Mouse (Mus musculus) c-Kit-negative CD71-positive TER-119-positive erythroid progenitor cells, embryonic 14.5 days (primary cell): Measurements from ENCODE around the gene Crybb1.

Source experiments
- DNase-seq: peaks from one replicate; pipeline ENCODE4 v3.0.0-alpha.2; 2013; ENCODE audit warnings: low read depth, low spot score

Gene Crybb1

GRCm38 (mm10) chr5:112255426-112255825, at the start of gene Crybb1:
Crybb1 (plus strand) TSS chr5:112255815.
- no peak for DNase-seq

- DNase-seq, result no peak
These were observed 48.9 kb upstream of the Crybb1 start for GRCm38 (mm10) chr5:112206543-112207255.

DNA sequence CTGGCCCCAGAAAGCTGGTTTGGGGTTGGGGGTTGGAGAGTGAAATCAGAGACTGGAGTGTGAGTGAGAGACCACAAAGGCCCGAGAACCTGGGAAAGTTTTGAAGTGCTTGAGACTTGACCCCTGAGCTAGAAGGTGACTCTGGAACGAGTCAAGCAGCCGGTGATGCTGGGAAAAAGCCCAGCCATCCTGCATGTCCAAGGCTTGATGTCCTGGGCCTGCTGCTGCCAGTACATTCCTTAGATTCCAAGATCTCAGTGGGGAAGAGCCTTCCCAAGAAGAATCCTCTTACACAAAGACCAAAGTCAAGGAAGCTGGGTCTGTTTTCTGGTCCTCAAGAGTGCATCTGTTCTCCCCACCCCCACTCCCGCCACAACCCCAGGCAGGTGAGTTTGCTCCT, 47.3 kb upstream of the Crybb1 start:
- no peak for DNase-seq

DNA sequence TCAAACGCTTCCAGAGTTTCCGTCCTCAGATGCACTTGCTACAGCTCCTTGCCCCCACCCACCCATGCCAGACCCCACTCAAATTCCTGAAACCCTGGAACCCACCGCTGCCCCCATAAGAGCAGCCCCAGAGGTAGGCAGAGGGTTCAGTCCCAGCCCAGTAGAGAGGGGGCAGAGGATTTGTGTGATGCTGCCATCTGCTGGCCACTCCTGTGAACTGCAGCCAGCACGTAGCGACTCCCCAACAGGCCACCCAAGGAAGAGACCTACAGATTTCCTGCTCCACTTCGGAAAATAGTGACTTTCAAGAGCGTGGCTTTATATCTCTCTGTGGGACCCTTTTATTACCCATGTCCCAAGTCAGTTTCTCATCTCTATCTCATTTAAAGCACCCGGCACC, 45.5 kb upstream of the Crybb1 start:
- DNase-seq, result peak; percentile 24

DNA sequence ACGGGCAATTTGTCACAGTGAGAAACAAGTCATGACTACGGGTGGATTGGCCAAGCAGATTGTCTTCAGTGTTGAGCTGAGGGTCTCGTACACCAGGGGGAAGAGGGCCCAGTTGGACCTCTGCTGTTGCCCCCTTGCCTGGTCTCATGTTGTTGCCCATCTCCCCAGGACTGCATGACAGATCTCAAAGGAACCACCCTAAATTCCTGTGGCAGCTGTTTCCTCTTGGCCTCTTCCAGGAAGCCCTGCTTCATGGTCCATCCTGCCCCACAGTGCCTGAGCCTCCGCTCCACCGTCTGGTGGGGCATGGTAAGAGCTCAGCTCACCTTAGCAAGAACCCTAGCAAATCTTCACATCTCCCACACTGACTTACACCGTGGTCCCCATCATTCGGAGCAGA, 43.7 kb upstream of the Crybb1 start:
- no peak for DNase-seq

- no peak for DNase-seq
These were observed 42.8 kb upstream of the Crybb1 start for GRCm38 (mm10) chr5:112212711-112213264.

DNA sequence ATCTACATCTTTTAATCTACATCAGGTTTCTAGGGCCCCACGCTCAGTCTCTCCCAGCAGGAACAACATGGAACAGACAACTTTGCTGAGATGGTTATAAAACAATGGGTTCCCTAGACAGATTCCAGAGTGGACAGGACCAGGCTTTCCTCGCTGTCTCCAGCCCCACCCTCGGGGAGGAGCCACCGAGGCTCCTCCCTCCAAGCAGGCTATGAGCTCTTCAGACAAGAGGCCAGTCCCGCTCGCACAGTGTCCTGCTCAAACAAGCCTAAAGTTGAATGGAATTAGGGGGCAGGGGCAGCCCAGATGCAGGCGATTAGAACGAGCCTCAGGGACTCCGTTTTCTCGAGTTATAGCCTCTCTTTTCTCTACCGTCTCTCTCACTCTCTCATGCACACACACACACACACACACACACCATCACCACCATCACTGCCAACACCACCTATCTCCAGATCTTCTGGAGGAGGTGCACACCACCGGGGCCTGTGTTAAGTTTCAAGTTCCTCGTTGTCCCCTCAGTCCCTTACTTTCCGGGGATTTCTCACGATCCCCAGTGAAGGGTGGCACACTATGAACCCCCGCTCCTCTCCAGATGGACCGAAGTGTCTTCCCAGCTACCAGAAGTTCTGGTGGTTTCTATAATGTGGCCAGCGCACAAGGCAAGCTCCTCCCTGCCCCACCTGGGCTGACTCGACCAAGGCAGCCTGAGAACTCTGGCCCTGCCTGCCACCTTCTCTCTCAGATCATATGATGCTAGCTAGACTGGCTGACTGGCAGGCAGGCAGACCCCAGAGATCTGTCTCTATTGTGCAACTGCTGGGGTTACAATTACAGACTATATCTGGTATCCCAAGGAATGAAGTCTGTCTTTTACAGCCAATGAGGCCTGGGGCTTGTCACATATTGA, 42.0 kb upstream of the Crybb1 start:
- no peak for DNase-seq

GRCm38 (mm10) chr5:112214419-112214818, 41.2 kb upstream of the Crybb1 start:
- DNase-seq, result no peak

DNA sequence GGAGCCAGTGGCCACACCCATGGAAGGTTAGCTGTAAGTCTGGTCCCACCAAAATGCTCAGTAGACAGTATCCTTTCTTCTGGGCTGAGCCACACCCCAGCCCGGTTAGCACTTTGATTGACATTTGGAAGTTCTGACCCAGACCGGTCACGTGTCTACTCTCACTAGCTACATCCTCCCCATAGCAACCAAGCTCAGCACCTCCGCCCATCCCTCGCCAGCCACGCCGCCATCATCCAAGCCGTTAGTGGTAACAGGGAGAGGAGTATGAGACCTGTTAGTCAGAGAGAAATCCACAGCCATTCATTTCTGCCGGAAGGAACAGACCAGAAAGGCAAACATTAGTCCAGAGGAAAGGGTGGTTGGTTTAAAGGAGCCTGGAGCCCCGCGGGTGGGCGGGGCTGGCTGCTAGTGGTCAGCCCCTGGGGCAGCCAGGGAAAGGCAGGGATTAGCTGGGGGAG, 40.3 kb upstream of the Crybb1 start:
- DNase-seq, result no peak

- no peak for DNase-seq
These were observed 39.8 kb upstream of the Crybb1 start for GRCm38 (mm10) chr5:112215801-112216251.

DNA sequence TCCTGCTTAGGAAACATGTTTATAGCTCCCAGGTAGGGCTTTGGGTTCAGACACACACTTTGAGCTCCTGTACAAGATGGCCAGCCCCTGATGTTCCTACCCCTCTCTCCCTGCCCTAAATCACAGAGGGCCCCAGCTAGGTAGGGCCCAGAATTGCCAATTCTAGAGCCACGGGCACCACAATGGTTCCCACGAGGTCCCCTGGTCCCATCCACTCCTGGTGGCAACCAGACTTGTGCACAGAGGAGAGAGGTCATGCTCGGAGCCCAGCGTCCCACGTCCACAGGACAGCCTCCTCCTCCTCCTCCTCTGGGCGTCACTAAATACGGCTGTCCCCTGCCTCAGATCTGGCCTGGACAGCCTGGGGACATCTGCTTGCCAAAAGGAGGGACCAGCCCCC, 39.3 kb upstream of the Crybb1 start:
- no peak for DNase-seq

- no peak for DNase-seq
These were observed 38.6 kb upstream of the Crybb1 start for GRCm38 (mm10) chr5:112217031-112217430.

DNA sequence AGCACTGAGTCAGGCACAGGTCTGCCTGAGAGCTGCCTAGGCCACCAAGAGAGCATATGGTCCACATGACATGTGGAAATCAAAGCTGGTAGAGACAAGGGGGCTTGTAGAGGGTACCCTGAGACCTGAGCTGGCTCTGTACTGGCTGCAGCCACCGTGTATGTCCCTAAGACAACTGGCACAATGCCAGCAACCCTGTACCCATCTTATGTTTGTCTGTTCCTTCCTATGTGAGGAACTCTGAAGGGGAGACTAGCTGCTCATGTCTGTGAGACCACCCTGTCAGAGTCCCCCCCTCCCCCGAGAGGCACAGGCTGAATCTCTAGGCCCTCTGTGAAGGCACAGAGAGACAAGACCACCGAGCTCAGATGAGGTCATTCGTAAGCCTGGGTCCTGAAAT, 36.9 kb upstream of the Crybb1 start:
- DNase-seq, result no peak

- DNase-seq, result no peak
These were observed 36.2 kb upstream of the Crybb1 start for GRCm38 (mm10) chr5:112219398-112219797.

- no peak for DNase-seq
These were observed 35.4 kb upstream of the Crybb1 start for GRCm38 (mm10) chr5:112220203-112220602.

- DNase-seq, result no peak
These were observed 30.0 kb upstream of the Crybb1 start for GRCm38 (mm10) chr5:112225591-112225990.

- no peak for DNase-seq
These were observed 28.3 kb upstream of the Crybb1 start for GRCm38 (mm10) chr5:112227354-112227753.

GRCm38 (mm10) chr5:112227898-112228239, 27.7 kb upstream of the Crybb1 start:
- DNase-seq, result no peak

- no peak for DNase-seq
These were observed 27.2 kb upstream of the Crybb1 start for GRCm38 (mm10) chr5:112228240-112229076.

DNA sequence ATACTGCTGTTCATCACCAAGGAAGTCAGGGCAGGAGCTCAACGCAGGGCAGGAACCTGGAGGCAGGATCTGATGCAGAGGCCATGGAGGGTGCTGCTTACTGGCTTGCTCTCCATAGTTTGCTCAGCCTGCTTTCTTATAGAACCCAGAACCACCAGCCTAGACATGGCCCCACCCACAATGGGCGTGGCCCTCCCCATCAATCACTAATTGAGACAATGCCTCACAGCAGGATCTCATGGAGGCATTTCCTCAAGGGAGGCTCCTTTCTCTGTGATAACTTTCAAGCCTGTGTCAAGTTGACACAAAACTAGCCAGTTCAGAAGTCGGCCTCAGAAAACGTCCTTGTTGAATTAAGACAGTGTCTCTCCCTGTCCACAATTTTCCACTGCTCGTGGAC, 19.8 kb upstream of the Crybb1 start:
- no peak for DNase-seq

DNA sequence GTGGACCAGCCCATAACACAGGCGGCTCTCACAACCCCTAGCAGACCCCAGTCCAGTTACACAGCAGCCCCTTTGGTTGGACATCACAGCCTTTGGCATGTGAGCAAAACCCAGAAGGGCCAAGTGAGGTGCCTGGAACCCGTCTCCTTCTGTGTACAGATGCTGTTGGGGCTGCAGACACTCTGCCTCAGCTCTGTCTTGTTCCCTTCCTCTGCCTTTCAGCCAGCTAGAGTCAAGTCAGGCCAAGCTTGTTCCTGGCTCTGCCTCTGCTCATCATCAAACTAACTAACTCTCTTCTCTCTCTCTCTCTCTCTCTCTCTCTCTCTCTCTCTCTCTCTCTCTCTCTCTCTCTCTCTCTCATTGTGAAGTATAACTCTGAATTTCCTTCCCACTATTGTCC, 19.0 kb upstream of the Crybb1 start:
- DNase-seq, result no peak

DNA sequence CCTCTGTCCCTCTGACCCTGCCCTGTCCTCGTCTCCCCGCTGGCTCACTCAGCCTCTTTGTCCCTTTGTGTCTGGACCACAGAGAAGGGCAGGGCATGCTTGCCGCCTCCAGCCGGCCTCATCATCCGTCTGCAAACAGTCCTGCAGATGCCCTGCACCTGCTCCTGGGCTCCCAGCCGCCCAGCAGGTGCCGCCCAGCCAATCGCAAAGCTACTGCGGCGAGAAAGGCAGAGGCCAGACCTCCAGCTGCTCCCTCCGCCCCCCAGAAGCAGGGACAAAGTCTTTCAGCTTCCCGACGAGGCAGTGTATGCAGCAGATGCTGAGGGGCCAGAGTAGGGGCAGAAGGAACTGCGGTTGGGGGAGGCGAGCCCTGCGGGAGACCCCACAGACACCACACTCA, 18.2 kb upstream of the Crybb1 start:
- no peak for DNase-seq
